Mouse (Mus musculus) E14TG2a.4 (cell line): ENCODE results near the gene Klhdc3.

Experiments used
- H3K27me3 ChIP-seq: 2 replicates; pipeline ENCODE4 v1.6.1; 2014; ENCODE audit warnings: low read length, control low read depth; ENCODE audit not compliant: insufficient read depth
- H3K36me3 ChIP-seq: 2 replicates; pipeline ENCODE4 v1.6.1; 2014; ENCODE audit warnings: low read length, control low read depth; ENCODE audit not compliant: insufficient read depth
- H3K4me1 ChIP-seq: replicated peaks from 2 replicates; pipeline ENCODE4 v1.6.1; 2014; ENCODE audit warnings: low read depth, low read length, control low read depth
- H3K4me3 ChIP-seq: replicated peaks from 2 replicates; pipeline ENCODE4 v1.5.1; 2014; ENCODE audit warnings: mild to moderate bottlenecking, low read length
- H3K9me3 ChIP-seq: 2 replicates; pipeline ENCODE4 v1.6.1; 2014; ENCODE audit warnings: low read length, control low read depth
- CTCF ChIP-seq: conservative IDR thresholded peaks from 2 replicates; pipeline ENCODE4 v1.5.1; 2014; ENCODE audit warnings: low read length
- NANOG ChIP-seq: IDR thresholded peaks from 2 replicates; pipeline ENCODE4 v1.6.1; 2014; ENCODE audit warnings: borderline replicate concordance, low read length, mixed read lengths
- POU5F1 ChIP-seq: IDR thresholded peaks from 2 replicates; pipeline ENCODE4 v1.6.1; 2014; ENCODE audit warnings: low read length, borderline replicate concordance

Klhdc3 gene

GRCm38 (mm10) chr17:46721077-46721476 lies 40.4 kb upstream of the Klhdc3 start:
- H3K9me3 ChIP-seq: no peaks in the 10 kb centered on the region
- no peak overlapping the region for H3K4me3 ChIP-seq
- TF ChIP-seq POU5F1 (no peak), CTCF (no peak), NANOG (no peak)
- H3K4me1 ChIP-seq: peaks cover 31% of the 10 kb centered on the region
- H3K36me3 ChIP-seq: peaks cover 42% of the 10 kb centered on the region
- no peaks in the 10 kb centered on the region for H3K27me3 ChIP-seq

GRCm38 (mm10) chr17:46714756-46715481 lies 34.2 kb upstream of the Klhdc3 start:
- no peaks in the 10 kb centered on the region for H3K9me3 ChIP-seq
- no peak overlapping the region for H3K4me3 ChIP-seq
- peaks cover 38% of the 10 kb centered on the region for H3K36me3 ChIP-seq
- no peaks in the 10 kb centered on the region for H3K27me3 ChIP-seq
- TF ChIP-seq NANOG: no peak
- peak; percentile 61 for TF ChIP-seq CTCF
- H3K4me1 ChIP-seq: peaks cover 39% of the 10 kb centered on the region

GRCm38 (mm10) chr17:46713849-46714248 lies 33.1 kb upstream of the Klhdc3 start:
- Histone ChIP-seq H3K4me3 (no peak overlapping the region), H3K9me3 (no peaks in the 10 kb centered on the region), H3K27me3 (no peaks in the 10 kb centered on the region), H3K36me3 (peaks cover 38% of the 10 kb centered on the region), H3K4me1 (peaks cover 37% of the 10 kb centered on the region)
- TF ChIP-seq NANOG: no peak
- TF ChIP-seq POU5F1: no peak
- TF ChIP-seq CTCF: no peak

GRCm38 (mm10) chr17:46712442-46712841 lies 31.7 kb upstream of the Klhdc3 start:
- Histone ChIP-seq H3K36me3 (peaks cover 38% of the 10 kb centered on the region), H3K27me3 (no peaks in the 10 kb centered on the region), H3K4me1 (peaks cover 39% of the 10 kb centered on the region), H3K4me3 (peak overlapping the region; percentile 98), H3K9me3 (no peaks in the 10 kb centered on the region)
- TF ChIP-seq CTCF (no peak), POU5F1 (no peak), NANOG (no peak)

- Histone ChIP-seq H3K4me1 (peaks cover 39% of the 10 kb centered on the region), H3K4me3 (peak overlapping the region; percentile 98), H3K27me3 (peaks cover 5% of the 10 kb centered on the region; the same call in 1 of the 2 replicates), H3K36me3 (peaks cover 34% of the 10 kb centered on the region), H3K9me3 (no peaks in the 10 kb centered on the region)
- TF ChIP-seq POU5F1 (no peak), NANOG (no peak), CTCF (no peak)
Observed at GRCm38 (mm10) chr17:46711612-46712271, 31.0 kb upstream of the Klhdc3 start.

- Histone ChIP-seq H3K4me3 (peak within 1 kb of the TSS; percentile 98), H3K27me3 (peaks cover 10% of the 10 kb centered on the region; the same call in 1 of the 2 replicates), H3K4me1 (peaks cover 44% of the 10 kb centered on the region), H3K9me3 (no peaks in the 10 kb centered on the region), H3K36me3 (peaks cover 28% of the 10 kb centered on the region)
- TF ChIP-seq POU5F1 (no peak), CTCF (no peak), NANOG (no peak)
Observed at GRCm38 (mm10) chr17:46710959-46711597, 30.4 kb upstream of the Klhdc3 start, which contains the start of gene Pex6. Pex6 (plus strand) TSS chr17:46711463.

GRCm38 (mm10) chr17:46706375-46707089 lies 25.8 kb upstream of the Klhdc3 start:
- peaks cover 10% of the 10 kb centered on the region; the same call in 1 of the 2 replicates for H3K27me3 ChIP-seq
- H3K36me3 ChIP-seq: peaks cover 17% of the 10 kb centered on the region
- H3K4me3 ChIP-seq: no peak overlapping the region
- no peaks in the 10 kb centered on the region for H3K9me3 ChIP-seq
- H3K4me1 ChIP-seq: peaks cover 44% of the 10 kb centered on the region
- TF ChIP-seq POU5F1 (no peak), CTCF (no peak), NANOG (no peak)
